ENCODE assay signal across 1 mouse cellular context in the genomic region with DNA sequence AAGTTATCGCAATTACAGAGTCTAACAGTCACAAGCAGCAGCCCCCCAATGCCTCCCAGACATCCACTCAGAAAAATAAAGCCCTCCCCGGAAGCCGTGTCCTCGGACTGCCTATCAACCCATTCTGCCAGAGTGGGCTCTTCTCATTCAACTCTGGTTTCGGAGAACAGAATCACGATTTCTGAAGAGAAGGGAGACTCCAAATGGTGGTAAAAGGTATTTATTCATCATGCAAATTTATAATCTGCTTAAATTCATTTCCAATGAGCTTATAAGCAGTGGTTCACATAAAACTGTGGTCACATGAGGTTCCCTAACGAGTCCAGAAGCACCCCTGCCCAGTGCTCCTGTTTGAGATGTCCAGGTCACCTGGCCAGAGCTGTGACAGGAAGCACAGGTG.
TF ChIP-seq lines count a peak whose summit lies in the region.

No protein-coding gene starts in this region.

TF ChIP-seq in MEL, 35 proteins besides CTCF, POLR2A, EP300 and RAD21:
- TF ChIP-seq SMC3 (IDR thresholded peaks at IDR 0.05; ENCODE audit: low read depth, low read length) (0 out of 2 replicates have a peak, but pooled peaks have one; percentile 6), TCF12 (IDR thresholded peaks at IDR 0.05; ENCODE audit: low read depth, low read length) (no peak)
